Mouse (Mus musculus) lung, adult 2 months (tissue): Measurements from ENCODE around the gene Tec. TPM values are rescaled to one million over a fixed set of nuclear protein-coding genes. Genes with fewer than 3 reads are reported as not detected.

Source experiments
- DNase-seq: peaks from one replicate; pipeline ENCODE4 v3.0.0; 2022
- H3K4me1 ChIP-seq: fragments of 200-500 bp; 2 replicates; pipeline ENCODE4 v1.6.1; 2011; ENCODE audit warnings: low read length; ENCODE audit not compliant: control insufficient read depth, insufficient read depth
- H3K4me3 ChIP-seq: fragments of 200-500 bp; replicated peaks from 2 replicates; pipeline ENCODE3; 2011; ENCODE audit warnings: low read depth, mild to moderate bottlenecking, control low read depth, low read length; ENCODE audit errors: extremely low read depth
- CTCF ChIP-seq: fragments of 200-500 bp; IDR thresholded peaks from 2 replicates; pipeline ENCODE4 v1.5.1; 2011; ENCODE audit warnings: mild to moderate bottlenecking, low read length, control low read depth; ENCODE audit not compliant: insufficient read depth
- POLR2A ChIP-seq: fragments of 200-500 bp; IDR thresholded peaks from 2 replicates; pipeline ENCODE4 v1.6.1; 2011; ENCODE audit warnings: low read depth, mild to moderate bottlenecking, control low read depth, low read length, borderline replicate concordance; ENCODE audit errors: extremely low read depth
- WGBS: fragments of 180-500 bp; shearing (Covaris S2); methylation state at CpG from one replicate; pipeline ENCODE4 v1.1.7; 2018; 5-methylcytosine and 5-hydroxymethylcytosine counted together
- polyA plus RNA-seq: library from polyadenylated mRNA; depleted of rRNA; stranded (reverse); fragments of >200 nt; gene quantifications from 2 replicates; pipeline ENCODE4 v1.2.3, GENCODE M21; 2012

Gene Tec
- polyA plus RNA-seq, 1 experiment, result 4.2 TPM

DNA sequence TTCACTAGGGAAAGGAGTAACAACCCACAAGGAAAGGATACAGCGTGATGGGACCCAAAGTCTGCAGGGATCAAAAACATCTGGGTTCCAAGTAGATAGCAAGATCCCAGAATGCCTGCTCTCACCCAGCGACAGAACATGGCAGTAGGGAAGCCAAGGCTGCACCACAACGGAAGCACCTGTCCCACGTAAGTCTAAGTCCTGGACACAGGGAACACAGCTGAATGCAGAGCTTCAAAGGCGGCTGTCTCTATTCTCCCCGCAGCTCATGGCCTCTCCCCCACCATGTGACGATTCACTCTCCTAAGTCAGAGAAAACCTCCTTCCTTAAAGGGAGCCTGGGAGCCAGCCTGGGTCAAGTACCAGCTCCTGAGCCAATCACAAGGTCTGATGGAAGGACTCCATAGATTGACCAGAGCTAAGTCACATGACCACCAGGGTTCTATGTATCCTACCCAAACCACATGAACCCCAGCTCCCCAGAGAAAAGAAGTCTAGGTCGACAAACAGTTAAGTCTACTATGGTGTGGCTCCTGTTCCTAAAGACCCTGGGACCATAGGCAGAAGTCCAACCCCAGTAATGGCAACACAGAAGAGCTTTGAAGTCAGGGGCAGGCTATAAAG lies 11.9 kb downstream of the Tec start:
- H3K4me1 ChIP-seq, result peaks cover 5% of the 10 kb centered on the region
- TF ChIP-seq POLR2A, result no peak
- no peak for DNase-seq
- 87% methylated on average over 8 of the region's 8 CpGs for WGBS
- H3K4me3 ChIP-seq, result no peak overlapping the region

GRCm38 (mm10) chr5:72855685-72856124 lies 12.6 kb downstream of the Tec start:
- TF ChIP-seq POLR2A, result no peak
- TF ChIP-seq CTCF, result no peak
- WGBS, result 20% methylated on average over 3 of the region's 3 CpGs
- Histone ChIP-seq H3K4me1 (peaks cover 5% of the 10 kb centered on the region), H3K4me3 (no peak overlapping the region)
- DNase-seq, result peak; percentile 31

- Histone ChIP-seq H3K4me1 (peaks cover 5% of the 10 kb centered on the region), H3K4me3 (no peak overlapping the region)
- DNase-seq, result no peak
- WGBS, result 88% methylated on average over 6 of the region's 6 CpGs
- TF ChIP-seq CTCF, result no peak
- no peak for TF ChIP-seq POLR2A
Observed at GRCm38 (mm10) chr5:72854141-72854990, 13.9 kb downstream of the Tec start.

DNA sequence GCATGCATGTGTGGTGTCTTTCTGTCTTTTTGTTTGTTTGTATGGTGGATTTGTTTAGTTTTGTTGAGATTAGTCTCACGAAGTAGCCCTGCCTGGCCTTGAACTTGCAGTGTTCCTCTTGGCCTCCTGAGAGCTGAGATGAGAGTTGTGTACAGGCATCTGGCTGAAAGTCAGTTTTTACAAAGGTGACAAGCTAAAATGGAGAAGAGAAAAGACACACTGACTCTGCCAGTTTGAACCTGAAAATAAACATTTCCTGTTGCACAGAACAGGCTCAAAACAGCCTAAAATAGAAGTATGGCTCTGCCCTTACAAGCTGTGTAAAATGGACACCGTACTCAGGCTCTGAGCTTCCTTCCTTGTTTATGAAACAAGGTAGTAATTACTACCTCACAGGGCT lies 14.9 kb downstream of the Tec start:
- no peak for TF ChIP-seq POLR2A
- TF ChIP-seq CTCF, result no peak
- H3K4me3 ChIP-seq, result no peak overlapping the region
- peaks cover 5% of the 10 kb centered on the region for H3K4me1 ChIP-seq
- WGBS, result 61% methylated on average over 2 of the region's 2 CpGs
- DNase-seq, result no peak

DNA sequence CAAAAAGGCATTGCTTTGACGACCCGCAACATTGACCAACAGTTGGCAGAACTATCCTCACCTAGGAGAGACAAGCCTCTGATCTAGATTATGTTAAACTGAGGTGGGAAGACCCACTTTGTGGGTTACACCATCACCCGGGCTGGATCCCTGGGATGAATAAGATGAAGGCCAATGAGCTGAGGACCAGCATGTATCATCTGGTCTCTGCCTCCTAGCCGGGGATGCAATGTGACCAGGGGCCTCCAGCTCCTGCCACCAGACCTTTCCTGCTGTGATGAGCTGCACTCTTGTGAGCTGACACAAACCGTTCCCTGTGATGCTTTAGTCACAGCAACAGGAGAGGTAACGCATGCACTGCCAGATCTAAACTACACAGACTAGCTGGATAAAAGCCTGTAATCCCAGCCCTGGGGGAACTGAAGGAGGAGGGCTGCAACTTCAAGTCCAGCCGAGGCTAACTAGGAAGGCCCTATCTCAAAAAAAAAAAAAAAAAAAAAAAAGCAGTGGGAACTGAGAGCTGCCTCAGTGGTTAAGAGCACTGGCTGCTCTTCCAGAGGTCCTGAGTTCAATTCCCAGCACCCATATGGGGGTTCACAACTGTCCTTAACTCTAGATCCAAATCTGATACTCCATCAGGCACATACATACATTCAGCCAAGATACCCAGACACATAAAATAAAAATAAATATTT lies 15.8 kb downstream of the Tec start:
- Histone ChIP-seq H3K4me3 (no peak overlapping the region), H3K4me1 (peaks cover 5% of the 10 kb centered on the region)
- TF ChIP-seq POLR2A (no peak), CTCF (no peak)
- 80% methylated on average over 7 of the region's 7 CpGs for WGBS
- DNase-seq, result no peak

GRCm38 (mm10) chr5:72851674-72852098 lies 16.6 kb downstream of the Tec start:
- TF ChIP-seq CTCF, result no peak
- no peak for TF ChIP-seq POLR2A
- DNase-seq, result no peak
- H3K4me1 ChIP-seq, result peaks cover 5% of the 10 kb centered on the region
- no peak overlapping the region for H3K4me3 ChIP-seq
- 61% methylated on average over 4 of the region's 4 CpGs for WGBS

- peaks cover 7% of the 10 kb centered on the region for H3K4me1 ChIP-seq
- TF ChIP-seq POLR2A (no peak), CTCF (no peak)
Observed at GRCm38 (mm10) chr5:72850926-72851673, 17.2 kb downstream of the Tec start.

GRCm38 (mm10) chr5:72848889-72849435 lies 19.3 kb downstream of the Tec start:
- no peak for DNase-seq
- Histone ChIP-seq H3K4me1 (peaks cover 2% of the 10 kb centered on the region; the same call in 1 of the 2 replicates), H3K4me3 (no peak overlapping the region)
- TF ChIP-seq POLR2A (no peak), CTCF (no peak)
- 76% methylated on average over 6 of the region's 6 CpGs for WGBS

More at GRCm38 (mm10) chr5:72850926-72851673, 17.2 kb downstream of the Tec start:
- 86% methylated on average over 12 of the region's 12 CpGs for WGBS
- no peak for DNase-seq
- H3K4me3 ChIP-seq, result no peak overlapping the region
